Mouse (Mus musculus) cerebellum, adult 9-10 months (tissue): ENCODE results near the gene Tmem88.
A peak's percentile ranks its signal among the peaks of the same experiment; 100 is the strongest.

Source experiments
- DNase-seq: peaks from one replicate; pipeline ENCODE4 v3.0.0; 2022

Tmem88 gene

GRCm38 (mm10) chr11:69377766-69378165 is 20.3 kb downstream of the Tmem88 start:
- no peak for DNase-seq

GRCm38 (mm10) chr11:69375646-69376045 is 22.4 kb downstream of the Tmem88 start:
- DNase-seq, result no peak

- DNase-seq, result no peak
Measured at GRCm38 (mm10) chr11:69373223-69373965, 24.6 kb downstream of the Tmem88 start.

- peak; percentile 69 for DNase-seq
Measured at GRCm38 (mm10) chr11:69372780-69373170, 25.3 kb downstream of the Tmem88 start.

- DNase-seq, result peak; percentile 97
Measured at GRCm38 (mm10) chr11:69372056-69372779, 25.8 kb downstream of the Tmem88 start.

GRCm38 (mm10) chr11:69371601-69372000 is 26.4 kb downstream of the Tmem88 start:
- DNase-seq, result peak; percentile 46

- no peak for DNase-seq
Measured at GRCm38 (mm10) chr11:69370817-69371215, 27.2 kb downstream of the Tmem88 start.

- no peak for DNase-seq
Measured at GRCm38 (mm10) chr11:69369990-69370816, 27.8 kb downstream of the Tmem88 start.

GRCm38 (mm10) chr11:69369215-69369989 is 28.6 kb downstream of the Tmem88 start, which contains the start of gene Chd3:
Chd3 (minus strand) TSS chr11:69369406.
- DNase-seq, result no peak

- DNase-seq, result peak; percentile 56
Measured at GRCm38 (mm10) chr11:69368356-69369214, 29.4 kb downstream of the Tmem88 start.

- no peak for DNase-seq
Measured at GRCm38 (mm10) chr11:69367616-69368355, 30.2 kb downstream of the Tmem88 start.

GRCm38 (mm10) chr11:69366855-69367615 is 31.0 kb downstream of the Tmem88 start:
- no peak for DNase-seq

GRCm38 (mm10) chr11:69366157-69366854 is 31.7 kb downstream of the Tmem88 start:
- peak; percentile 84 for DNase-seq

GRCm38 (mm10) chr11:69365722-69366121 is 32.3 kb downstream of the Tmem88 start:
- DNase-seq, result no peak

GRCm38 (mm10) chr11:69364910-69365309 is 33.1 kb downstream of the Tmem88 start:
- peak; percentile 92 for DNase-seq

- no peak for DNase-seq
Measured at GRCm38 (mm10) chr11:69364376-69364775, 33.7 kb downstream of the Tmem88 start.

GRCm38 (mm10) chr11:69362479-69362878 is 35.6 kb downstream of the Tmem88 start:
- no peak for DNase-seq

GRCm38 (mm10) chr11:69362021-69362420 is 36.0 kb downstream of the Tmem88 start:
- DNase-seq, result no peak

- no peak for DNase-seq
Measured at GRCm38 (mm10) chr11:69357690-69358089, 40.3 kb downstream of the Tmem88 start.
